Mouse (Mus musculus) heart, adult 2 months (tissue): ENCODE measurements around the gene Sds. TPM values are rescaled to one million over a fixed set of nuclear protein-coding genes. Genes with fewer than 3 reads are reported as not detected.
A peak's percentile ranks its signal among the peaks of the same experiment; 100 is the strongest.

ENCODE experiments used
- DNase-seq, 2 experiments: peaks; one replicate each; pipeline ENCODE4 v3.0.0; 2021
- H3K27ac ChIP-seq: fragments of 200-600 bp; 2 replicates; pipeline ENCODE4 v1.8.1; 2022
- H3K27me3 ChIP-seq: fragments of 200-500 bp; 2 replicates; pipeline ENCODE4 v1.6.1; 2012; ENCODE audit warnings: mild to moderate bottlenecking, low read length, inconsistent platforms, mixed read lengths; ENCODE audit not compliant: control insufficient read depth, insufficient read depth
- H3K36me3 ChIP-seq: fragments of 200-500 bp; 2 replicates; pipeline ENCODE4 v1.6.1; 2012; ENCODE audit warnings: low read length, inconsistent platforms; ENCODE audit not compliant: control insufficient read depth, insufficient read depth
- H3K4me1 ChIP-seq: fragments of 200-500 bp; 2 replicates; pipeline ENCODE4 v1.6.1; 2011; ENCODE audit warnings: low read length; ENCODE audit not compliant: control insufficient read depth, insufficient read depth
- H3K4me3 ChIP-seq: fragments of 200-600 bp; 2 replicates; pipeline ENCODE4 v1.8.1; 2022
- H3K79me2 ChIP-seq: fragments of 200-500 bp; replicated peaks from 2 replicates; pipeline ENCODE4 v1.6.1; 2012; ENCODE audit warnings: mild to moderate bottlenecking, inconsistent platforms, low read length, moderate library complexity, mixed read lengths; ENCODE audit not compliant: control insufficient read depth, insufficient read depth
- H3K9ac ChIP-seq: fragments of 200-500 bp; 2 replicates; pipeline ENCODE4 v1.6.1; 2012; ENCODE audit warnings: low read depth, mild to moderate bottlenecking, control low read depth, inconsistent platforms, low read length, mixed read lengths
- CTCF ChIP-seq: fragments of 200-600 bp; IDR thresholded peaks from 2 replicates; pipeline ENCODE4 v1.8.1; 2022; ENCODE audit warnings: antibody characterized with exemption, mild to moderate bottlenecking, moderate library complexity
- EP300 ChIP-seq: fragments of 200-500 bp; IDR thresholded peaks from 2 replicates; pipeline ENCODE4 v1.6.1; 2011; ENCODE audit warnings: low read depth, low read length, control low read depth; ENCODE audit not compliant: insufficient read depth
- POLR2A ChIP-seq: fragments of 200-500 bp; IDR thresholded peaks from 2 replicates; pipeline ENCODE4 v1.6.1; 2011; ENCODE audit warnings: mild to moderate bottlenecking, low read depth, low read length, control low read depth; ENCODE audit not compliant: insufficient read depth
- WGBS: fragments of 180-500 bp; shearing (Covaris S2); methylation state at CpG from one replicate; pipeline ENCODE4 v1.1.7; 2018; 5-methylcytosine and 5-hydroxymethylcytosine counted together
- intact Hi-C: fragments of 180-260 bp; cut with DNase I; formaldehyde crosslinking; loops from one replicate; pipeline ENCODE4 v1.15.1; 2025
- polyA plus RNA-seq: library from polyadenylated mRNA; depleted of rRNA; stranded (reverse); fragments of >200 nt; gene quantifications from 2 replicates; pipeline ENCODE4 v1.2.3, GENCODE M21; 2012
- total RNA-seq, 2 experiments: library from RNA; stranded (reverse); gene quantifications; 2 replicates each; pipeline ENCODE4 v1.2.3; 2021

The Sds gene
- total and polyA plus RNA-seq, 3 experiments = 1.2 to 10.9 (median 3.0) TPM

- peak overlapping the region; percentile 83 for H3K27ac ChIP-seq
- no peak for TF ChIP-seq CTCF
- TF ChIP-seq POLR2A = no peak
- TF ChIP-seq EP300 = no peak
- peaks cover 38% of the 10 kb centered on the region for H3K4me1 ChIP-seq
- H3K4me3 ChIP-seq = no peak overlapping the region
- H3K79me2 ChIP-seq = no peaks in the 10 kb centered on the region
- H3K36me3 ChIP-seq = no peaks in the 10 kb centered on the region
- no peak for DNase-seq
- 79% methylated on average over 7 of the region's 7 CpGs for WGBS
- H3K9ac ChIP-seq = no peak overlapping the region
- H3K27me3 ChIP-seq = no peaks in the 10 kb centered on the region
- intact Hi-C loops = no loop called here
These were observed 39.1 kb downstream of the Sds start for GRCm38 (mm10) chr5:120515451-120515850.

- Histone ChIP-seq H3K27me3 (no peaks in the 10 kb centered on the region), H3K79me2 (no peaks in the 10 kb centered on the region), H3K27ac (peak overlapping the region; percentile 83), H3K4me3 (no peak overlapping the region), H3K9ac (0 out of 2 replicates have a peak overlapping the region, but pooled peaks have one; percentile 10), H3K4me1 (peaks cover 36% of the 10 kb centered on the region), H3K36me3 (no peaks in the 10 kb centered on the region)
- DNase-seq = peak; percentile 62 to 68
- TF ChIP-seq EP300 (no peak), POLR2A (0 out of 2 replicates have a peak, but pooled peaks have one; percentile 37)
- intact Hi-C loops = no loop called here
- 50% methylated on average over 15 of the region's 15 CpGs for WGBS
These were observed 40.1 kb downstream of the Sds start for GRCm38 (mm10) chr5:120516221-120516984.

GRCm38 (mm10) chr5:120517552-120517951 lies 41.2 kb downstream of the Sds start:
- DNase-seq = peak; percentile 71 to 81
- no peaks in the 10 kb centered on the region for H3K79me2 ChIP-seq
- TF ChIP-seq POLR2A (no peak), EP300 (peak; percentile 40; the same call in 1 of the 2 replicates), CTCF (no peak)
- no peak overlapping the region for H3K4me3 ChIP-seq
- H3K9ac ChIP-seq = peak overlapping the region; percentile 7
- no peaks in the 10 kb centered on the region for H3K36me3 ChIP-seq
- 31% methylated on average over 9 of the region's 9 CpGs for WGBS
- H3K27me3 ChIP-seq = no peaks in the 10 kb centered on the region
- H3K4me1 ChIP-seq = peaks cover 33% of the 10 kb centered on the region
- intact Hi-C loops = no loop called here
- H3K27ac ChIP-seq = peak overlapping the region; percentile 83

- Histone ChIP-seq H3K4me3 (no peak overlapping the region), H3K27ac (no peak overlapping the region), H3K36me3 (no peaks in the 10 kb centered on the region), H3K79me2 (no peaks in the 10 kb centered on the region), H3K9ac (no peak overlapping the region), H3K4me1 (peaks cover 3% of the 10 kb centered on the region), H3K27me3 (no peaks in the 10 kb centered on the region)
- peak in 1 of 2 experiments; percentile 53 for DNase-seq
- WGBS = 68% methylated on average over 3 of the region's 3 CpGs
- TF ChIP-seq POLR2A = no peak
- peak; percentile 73 for TF ChIP-seq CTCF
- intact Hi-C loops = no loop called here
These were observed 46.3 kb downstream of the Sds start for GRCm38 (mm10) chr5:120522649-120523048.

GRCm38 (mm10) chr5:120524736-120525135 lies 48.4 kb downstream of the Sds start:
- Histone ChIP-seq H3K4me1 (no peaks in the 10 kb centered on the region), H3K36me3 (no peaks in the 10 kb centered on the region), H3K27ac (no peak overlapping the region), H3K27me3 (no peaks in the 10 kb centered on the region), H3K9ac (no peak overlapping the region), H3K79me2 (no peaks in the 10 kb centered on the region), H3K4me3 (no peak overlapping the region)
- intact Hi-C loops = no loop called here
- TF ChIP-seq EP300 (no peak), POLR2A (no peak), CTCF (no peak)
- DNase-seq = no peak
- 97% methylated on average over 2 of the region's 2 CpGs for WGBS

- H3K27me3 ChIP-seq = no peaks in the 10 kb centered on the region
- no peaks in the 10 kb centered on the region for H3K4me1 ChIP-seq
- H3K9ac ChIP-seq = no peak overlapping the region
- no peaks in the 10 kb centered on the region for H3K79me2 ChIP-seq
- H3K36me3 ChIP-seq = no peaks in the 10 kb centered on the region
- TF ChIP-seq EP300 (no peak), POLR2A (no peak), CTCF (peak; percentile 41)
- DNase-seq = no peak
- intact Hi-C loops = no loop called here
- 51% methylated on average over 5 of the region's 5 CpGs for WGBS
- no peak overlapping the region for H3K27ac ChIP-seq
- H3K4me3 ChIP-seq = no peak overlapping the region
These were observed 49.4 kb downstream of the Sds start for GRCm38 (mm10) chr5:120525737-120526136.
